ENCODE assay signal across 8 mouse cellular contexts in the genomic region with DNA sequence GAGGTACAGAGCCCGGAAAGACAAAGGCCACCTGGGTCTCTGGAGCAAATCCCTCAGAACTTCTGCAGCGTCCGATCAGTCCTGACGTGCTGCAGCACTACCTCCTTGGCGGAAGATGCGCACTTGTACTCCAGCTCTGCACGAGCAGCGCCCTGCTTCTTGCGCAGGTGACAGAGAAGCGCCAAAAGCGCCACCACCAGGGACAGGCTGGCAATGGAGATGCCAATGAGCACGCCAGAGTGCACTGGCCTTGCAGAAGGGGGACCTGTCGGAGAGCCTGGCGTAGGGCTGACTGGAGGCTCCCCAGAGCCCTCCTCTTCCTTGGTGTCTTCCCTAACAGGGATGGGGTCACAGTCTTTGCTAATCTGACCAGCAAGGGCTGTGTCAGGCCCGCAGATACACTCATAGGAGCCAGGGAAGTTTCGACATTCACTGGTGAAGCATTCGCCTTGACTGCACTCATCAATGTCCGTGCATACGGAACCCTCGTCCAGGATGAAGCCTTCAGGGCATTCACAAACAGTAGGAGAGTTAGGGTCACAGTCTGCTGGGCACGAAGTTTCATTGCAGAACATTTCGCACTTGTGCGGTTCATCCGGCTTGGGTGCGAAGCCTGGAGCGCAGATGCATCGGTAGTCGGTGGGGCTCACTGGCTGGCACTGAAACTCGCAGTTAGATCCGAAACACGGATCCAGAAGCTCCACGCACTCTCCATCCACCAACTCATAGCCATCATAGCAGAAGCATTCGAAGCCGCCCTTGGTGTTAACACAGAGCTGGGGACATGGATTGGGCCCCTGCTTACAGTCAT. TPM values are rescaled to one million over a fixed set of nuclear protein-coding genes. Genes with fewer than 3 reads are reported as not detected.
DNase-seq lines count a peak whose midpoint lies in the region; ATAC-seq and TF ChIP-seq lines count a peak whose summit lies in the region.

No protein-coding gene starts in this region.

- H3K27me3 ChIP-seq in embryonic facial prominence, embryonic 12.5 days: peaks cover 45% of the 10 kb centered on the region
- H3K27me3 ChIP-seq in hindbrain, embryonic 10.5 days (ENCODE audit: insufficient read depth, poor library complexity, severe bottlenecking): peaks cover 58% of the 10 kb centered on the region
- peaks cover 47% of the 10 kb centered on the region for H3K27me3 ChIP-seq in limb, embryonic 14.5 days (ENCODE audit: control insufficient read depth, insufficient read depth, low read length)
- H3K27me3 ChIP-seq in midbrain, embryonic 11.5 days (ENCODE audit: control insufficient read depth, insufficient read depth, low read length): peaks cover 36% of the 10 kb centered on the region
- H3K27me3 ChIP-seq in stomach, embryonic 14.5 days (ENCODE audit: control insufficient read depth, insufficient read depth, low read length): 0 out of 2 replicates have a peak, but pooled peaks cover 5% of the 10 kb centered on the region

- peak; percentile 33 for DNase-seq in right cerebral cortex, adult 18-20 months
- DNase-seq in right cerebral cortex, postnatal 25 days: no peak
- peak; percentile 45 for DNase-seq in hindbrain, embryonic 10.5 days (ENCODE audit: low spot score)
- no peak for DNase-seq in limb, embryonic 14.5 days (ENCODE audit: low spot score)
- DNase-seq in midbrain, embryonic 11.5 days (ENCODE audit: low spot score, missing footprints): peak; percentile 91
- DNase-seq in c-Kit-positive CD71-positive TER-119-positive erythroid progenitor cells, embryonic 14.5 days (ENCODE audit: low spot score): no peak

- no peaks in the 10 kb centered on the region for H3K9me3 ChIP-seq in embryonic facial prominence, embryonic 12.5 days
- no peaks in the 10 kb centered on the region for H3K9me3 ChIP-seq in hindbrain, embryonic 10.5 days
- H3K9me3 ChIP-seq in limb, embryonic 14.5 days (ENCODE audit: control insufficient read depth, low read length): no peaks in the 10 kb centered on the region
- no peaks in the 10 kb centered on the region for H3K9me3 ChIP-seq in midbrain, embryonic 11.5 days (ENCODE audit: control insufficient read depth, low read length)
- H3K9me3 ChIP-seq in stomach, embryonic 14.5 days (ENCODE audit: control insufficient read depth, low read depth, low read length): no peaks in the 10 kb centered on the region

- 12% methylated on average over 34 of the region's 34 CpGs for WGBS in embryonic facial prominence, embryonic 12.5 days
- 11% methylated on average over 34 of the region's 34 CpGs for WGBS in hindbrain, embryonic 10.5 days
- 15% methylated on average over 34 of the region's 34 CpGs for WGBS in limb, embryonic 14.5 days
- WGBS in midbrain, embryonic 11.5 days: 8% methylated on average over 34 of the region's 34 CpGs
- 18% methylated on average over 34 of the region's 34 CpGs for WGBS in stomach, embryonic 14.5 days

- no peak for TF ChIP-seq POLR2A in limb, embryonic 14.5 days (IDR thresholded peaks at IDR 0.05; ENCODE audit: borderline replicate concordance, extremely low read depth, insufficient read depth, insufficient read length)

- peak overlapping the region; percentile 65 for H3K4me2 ChIP-seq in embryonic facial prominence, embryonic 12.5 days (replicated peaks)
- peak overlapping the region; percentile 77 for H3K4me2 ChIP-seq in limb, embryonic 14.5 days (replicated peaks; ENCODE audit: low read depth, low read length, severe bottlenecking)
- H3K4me2 ChIP-seq in midbrain, embryonic 11.5 days: peak overlapping the region; percentile 48
- H3K4me2 ChIP-seq in stomach, embryonic 14.5 days (replicated peaks; ENCODE audit: low read depth, low read length): peak overlapping the region; percentile 70

- ATAC-seq in embryonic facial prominence, embryonic 12.5 days (ENCODE audit: insufficient number of reproducible peaks, insufficient read depth, low FRiP score, low TSS enrichment): no peak
- no peak for ATAC-seq in limb, embryonic 14.5 days (ENCODE audit: low FRiP score, low read depth)
- ATAC-seq in midbrain, embryonic 11.5 days (ENCODE audit: low FRiP score): peak; percentile 17; the same call in 1 of the 2 replicates
- ATAC-seq in stomach, embryonic 14.5 days (ENCODE audit: insufficient number of reproducible peaks, insufficient read depth, low FRiP score, low read depth): no peak

- H3K36me3 ChIP-seq in embryonic facial prominence, embryonic 12.5 days: no peaks in the 10 kb centered on the region
- no peaks in the 10 kb centered on the region for H3K36me3 ChIP-seq in hindbrain, embryonic 10.5 days
- H3K36me3 ChIP-seq in limb, embryonic 14.5 days (ENCODE audit: control insufficient read depth, insufficient read depth, low read length): no peaks in the 10 kb centered on the region
- no peaks in the 10 kb centered on the region for H3K36me3 ChIP-seq in midbrain, embryonic 11.5 days (ENCODE audit: control insufficient read depth, insufficient read depth, low read length)
- H3K36me3 ChIP-seq in stomach, embryonic 14.5 days (ENCODE audit: control insufficient read depth, insufficient read depth, low read length): no peaks in the 10 kb centered on the region

- H3K9ac ChIP-seq in embryonic facial prominence, embryonic 12.5 days: peak overlapping the region; percentile 48; the same call in 1 of the 2 replicates
- H3K9ac ChIP-seq in limb, embryonic 14.5 days (ENCODE audit: low read depth, low read length, severe bottlenecking): peak overlapping the region; percentile 28
- no peak overlapping the region for H3K9ac ChIP-seq in midbrain, embryonic 11.5 days (ENCODE audit: low read length)
- peak overlapping the region; percentile 14; the same call in 1 of the 2 replicates for H3K9ac ChIP-seq in stomach, embryonic 14.5 days (replicated peaks; ENCODE audit: low read depth, low read length)

- H3K27ac ChIP-seq in embryonic facial prominence, embryonic 12.5 days: no peak overlapping the region
- 0 out of 2 replicates have a peak overlapping the region, but pooled peaks have one; percentile 8 for H3K27ac ChIP-seq in hindbrain, embryonic 10.5 days
- no peak overlapping the region for H3K27ac ChIP-seq in limb, embryonic 14.5 days (replicated peaks; ENCODE audit: low read depth, low read length)
- no peak overlapping the region for H3K27ac ChIP-seq in midbrain, embryonic 11.5 days (ENCODE audit: low read depth, low read length)
- H3K27ac ChIP-seq in stomach, embryonic 14.5 days (ENCODE audit: low read length): no peak overlapping the region

- peak overlapping the region; percentile 37 for H3K4me3 ChIP-seq in embryonic facial prominence, embryonic 12.5 days
- peak overlapping the region; percentile 50 for H3K4me3 ChIP-seq in hindbrain, embryonic 10.5 days
- peak overlapping the region; percentile 44 for H3K4me3 ChIP-seq in limb, embryonic 14.5 days (replicated peaks; ENCODE audit: low read length)
- peak overlapping the region; percentile 24 for H3K4me3 ChIP-seq in midbrain, embryonic 11.5 days (ENCODE audit: low read depth, low read length)
- H3K4me3 ChIP-seq in stomach, embryonic 14.5 days (ENCODE audit: low read depth, low read length): peak overlapping the region; percentile 37

- peaks cover 27% of the 10 kb centered on the region for H3K4me1 ChIP-seq in embryonic facial prominence, embryonic 12.5 days
- peaks cover 36% of the 10 kb centered on the region for H3K4me1 ChIP-seq in hindbrain, embryonic 10.5 days (replicated peaks)
- H3K4me1 ChIP-seq in limb, embryonic 14.5 days (ENCODE audit: control insufficient read depth, insufficient read depth, low read length): 0 out of 2 replicates have a peak, but pooled peaks cover 12% of the 10 kb centered on the region
- peaks cover 12% of the 10 kb centered on the region for H3K4me1 ChIP-seq in midbrain, embryonic 11.5 days (ENCODE audit: control insufficient read depth, insufficient read depth, low read length)
- H3K4me1 ChIP-seq in stomach, embryonic 14.5 days (ENCODE audit: control insufficient read depth, insufficient read depth, low read length): peaks cover 5% of the 10 kb centered on the region; the same call in 1 of the 2 replicates

RNA-seq across cellular contexts. Expression of a gene that starts 1.6 kb away (rescaled TPM):
- polyA plus RNA-seq in embryonic facial prominence, embryonic 12.5 days (2016; fragmentation: Nextera tagmentation; extraction: Ambion mirVana): 12.6 and 15.3 TPM in 2 replicates
- polyA plus RNA-seq in hindbrain, embryonic 10.5 days (2016; fragmentation: Nextera tagmentation; extraction: Ambion mirVana): 6.8 and 7.8 TPM in 2 replicates
- 15.1 and 17.3 TPM in 2 replicates for polyA plus RNA-seq in limb, embryonic 14.5 days (2012; rRNA removed)
- polyA plus RNA-seq in limb, embryonic 14.5 days (2014; fragmentation: Nextera tagmentation; extraction: Ambion mirVana): 19.7 and 20.2 TPM in 2 replicates
- 16.3 and 21.0 TPM in 2 replicates for polyA plus RNA-seq in midbrain, embryonic 11.5 days (2014; fragmentation: Nextera tagmentation; extraction: Ambion mirVana)
- 25.9 and 28.5 TPM in 2 replicates for polyA plus RNA-seq in stomach, embryonic 14.5 days (2014; fragmentation: Nextera tagmentation; extraction: Ambion mirVana)

RNA-seq across cellular contexts. Expression of a gene that starts 11.2 kb away (rescaled TPM):
- polyA plus RNA-seq in embryonic facial prominence, embryonic 12.5 days (2016; fragmentation: Nextera tagmentation; extraction: Ambion mirVana): 2.4 and 2.7 TPM in 2 replicates
- 0.45 and 0.63 TPM in 2 replicates for polyA plus RNA-seq in hindbrain, embryonic 10.5 days (2016; fragmentation: Nextera tagmentation; extraction: Ambion mirVana)
- polyA plus RNA-seq in limb, embryonic 14.5 days (2012; rRNA removed): 2.8 and 5.4 TPM in 2 replicates
- polyA plus RNA-seq in limb, embryonic 14.5 days (2014; fragmentation: Nextera tagmentation; extraction: Ambion mirVana): 4.0 and 4.8 TPM in 2 replicates
- 1.4 and 2.2 TPM in 2 replicates for polyA plus RNA-seq in midbrain, embryonic 11.5 days (2014; fragmentation: Nextera tagmentation; extraction: Ambion mirVana)
- polyA plus RNA-seq in stomach, embryonic 14.5 days (2014; fragmentation: Nextera tagmentation; extraction: Ambion mirVana): 3.9 and 4.0 TPM in 2 replicates

RNA-seq across cellular contexts. Expression of a gene that starts 37.0 kb away (rescaled TPM):
- polyA plus RNA-seq in embryonic facial prominence, embryonic 12.5 days (2016; fragmentation: Nextera tagmentation; extraction: Ambion mirVana): 6.8 and 7.8 TPM in 2 replicates
- 4.7 and 6.3 TPM in 2 replicates for polyA plus RNA-seq in hindbrain, embryonic 10.5 days (2016; fragmentation: Nextera tagmentation; extraction: Ambion mirVana)
- 11.6 and 11.9 TPM in 2 replicates for polyA plus RNA-seq in limb, embryonic 14.5 days (2012; rRNA removed)
- 11.7 and 12.5 TPM in 2 replicates for polyA plus RNA-seq in limb, embryonic 14.5 days (2014; fragmentation: Nextera tagmentation; extraction: Ambion mirVana)
- polyA plus RNA-seq in midbrain, embryonic 11.5 days (2014; fragmentation: Nextera tagmentation; extraction: Ambion mirVana): 5.9 and 7.3 TPM in 2 replicates
- polyA plus RNA-seq in stomach, embryonic 14.5 days (2014; fragmentation: Nextera tagmentation; extraction: Ambion mirVana): 12.8 and 13.7 TPM in 2 replicates

Comparison
In these comparisons a context has a peak if more than half of its experiments do, and no peak if none do; other contexts are left out.
1. DNase-seq: peak in right cerebral cortex, adult 18-20 months (single experiment), hindbrain, embryonic 10.5 days (single experiment) and midbrain, embryonic 11.5 days (single experiment); none in right cerebral cortex, postnatal 25 days (single experiment), limb, embryonic 14.5 days (single experiment) and c-Kit-positive CD71-positive TER-119-positive erythroid progenitor cells, embryonic 14.5 days (single experiment).
2. Peak in every context shown above with its lines, with median percentiles within 50 percentile points of each other: H3K4me2 ChIP-seq and H3K4me3 ChIP-seq.